Mouse (Mus musculus) urinary bladder, postnatal 14 days (tissue): ENCODE results near the gene Mug1.
"Not testable (repeated sequence)": the region's sequence is repeated elsewhere in the genome, so short reads cannot be mapped to it uniquely, and the experiment has no call there.

Source experiments
- DNase-seq: peaks from one replicate; pipeline ENCODE4 v3.0.0; 2021; ENCODE audit warnings: low spot score

Gene Mug1

DNA sequence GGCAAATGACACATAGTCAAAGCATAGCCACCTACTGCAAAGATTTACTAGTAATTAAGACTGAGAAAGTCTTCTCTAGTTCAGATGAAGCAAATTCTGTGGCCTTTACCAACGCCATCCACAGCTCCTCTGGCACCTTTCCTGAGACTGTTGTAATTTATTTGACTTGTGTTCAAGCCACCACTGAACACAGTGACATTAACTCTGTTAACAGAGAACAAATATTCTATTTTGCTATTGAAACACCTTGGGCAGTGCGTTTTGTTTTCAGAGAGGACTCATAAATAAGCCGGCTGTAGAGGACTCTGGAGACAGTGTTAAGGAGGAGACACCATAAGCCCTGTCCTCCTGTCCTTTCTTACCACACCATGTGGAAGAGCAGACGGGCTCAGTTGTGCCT, at the start of gene Mug1:
Gene Mug1 (plus strand): TSS at position 271 of the 400 bp plus-strand sequence.
- not testable (repeated sequence) for DNase-seq

DNA sequence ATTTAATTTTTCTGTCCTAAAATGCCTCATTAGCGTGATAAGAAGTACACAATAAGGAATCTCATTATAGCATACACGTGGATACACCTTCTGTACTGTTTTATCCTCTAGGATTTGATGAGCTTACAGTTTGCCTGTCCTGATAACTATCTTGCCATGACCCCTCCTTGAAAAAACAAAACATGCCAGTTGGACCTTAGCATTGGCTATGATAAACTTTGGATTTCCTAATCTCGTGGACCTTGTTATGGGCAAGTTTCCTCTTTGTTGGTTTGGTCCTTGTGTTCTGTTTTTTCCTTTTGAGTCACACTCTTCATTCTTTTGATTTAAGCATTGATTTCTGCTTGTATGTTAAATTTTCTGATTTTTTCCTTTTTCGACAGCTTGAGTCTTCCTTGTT, 10.3 kb upstream of the Mug1 start:
- DNase-seq: no peak

DNA sequence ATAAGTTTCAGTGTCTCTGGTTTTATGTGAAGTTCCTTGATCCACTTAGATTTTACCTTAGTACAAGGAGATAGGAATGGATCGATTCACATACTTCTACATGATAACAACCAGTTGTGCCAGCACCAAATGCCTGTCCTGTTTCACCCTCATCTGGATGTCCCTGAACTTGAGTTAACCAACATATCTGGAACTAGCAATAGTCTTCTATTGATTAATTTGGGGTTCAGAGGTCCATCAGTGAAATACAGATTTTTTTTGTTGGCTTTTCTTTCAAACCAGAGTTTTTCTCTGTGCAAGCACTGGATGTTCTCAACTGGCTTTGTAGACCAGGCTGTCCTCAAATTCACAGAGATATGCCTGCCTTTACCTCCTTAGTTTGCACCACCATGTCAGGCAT, 2.0 kb upstream of the Mug1 start:
- no peak for DNase-seq

DNA sequence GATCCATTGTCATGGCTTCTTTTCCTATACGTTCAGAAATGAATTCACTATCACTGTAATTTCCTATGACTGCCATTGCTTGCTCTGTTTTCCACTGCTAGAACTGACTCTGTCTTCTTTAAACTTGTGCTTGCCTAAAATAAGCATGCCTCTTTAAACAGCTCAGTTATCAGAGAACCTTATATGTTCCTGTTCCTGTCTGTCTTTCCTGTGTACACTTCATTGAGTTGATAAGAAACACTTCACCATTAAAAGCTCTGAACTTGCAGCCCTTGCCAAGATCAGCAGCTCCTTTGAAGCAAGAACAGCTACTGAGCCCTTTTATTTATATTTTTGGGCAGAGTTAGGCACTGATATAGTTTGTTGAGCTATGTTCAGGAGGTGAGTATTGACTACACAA, 10.0 kb downstream of the Mug1 start:
- DNase-seq: no peak
